9 mouse cellular contexts compared by ENCODE assay signal in genomic region chr3:92106582-92106981, GRCm38 (mm10). TPM values are rescaled to one million over a fixed set of nuclear protein-coding genes. Genes with fewer than 3 reads are reported as not detected.
DNase-seq lines count a peak whose midpoint lies in the region; ATAC-seq lines count a peak whose summit lies in the region.
"Had no signal": no experiment of that assay in that cellular context is flagged by ENCODE, and none has a peak within 500 bp of the region (broad histone marks: within the 10 kb centered on the region; RNA-seq: fewer than 3 reads in every experiment).

No protein-coding gene starts in this region.

- H3K4me3 ChIP-seq in forebrain, embryonic 14.5 days (ENCODE audit: low read depth, low read length): no peak overlapping the region
- no peak overlapping the region for H3K4me3 ChIP-seq in forebrain, embryonic 13.5 days
- H3K4me3 ChIP-seq in heart, embryonic 11.5 days (ENCODE audit: low read depth, low read length): no peak overlapping the region
- no peak overlapping the region for H3K4me3 ChIP-seq in midbrain, embryonic 11.5 days (ENCODE audit: low read depth, low read length)

- 11% methylated on average over 6 of the region's 6 CpGs for WGBS in forebrain, embryonic 14.5 days
- WGBS in forebrain, embryonic 13.5 days: 6% methylated on average over 6 of the region's 6 CpGs
- WGBS in heart, embryonic 11.5 days (ENCODE audit: insufficient replicate concordance): 14% methylated on average over 6 of the region's 6 CpGs
- WGBS in midbrain, embryonic 11.5 days: 10% methylated on average over 6 of the region's 6 CpGs

- H3K27ac ChIP-seq in forebrain, embryonic 14.5 days (ENCODE audit: low read depth, low read length): no peak overlapping the region
- no peak overlapping the region for H3K27ac ChIP-seq in forebrain, embryonic 13.5 days
- H3K27ac ChIP-seq in heart, embryonic 11.5 days (ENCODE audit: low read depth, low read length): no peak overlapping the region
- H3K27ac ChIP-seq in midbrain, embryonic 11.5 days (ENCODE audit: low read depth, low read length): no peak overlapping the region

- H3K4me2 ChIP-seq in forebrain, embryonic 14.5 days (ENCODE audit: low read length): no peak overlapping the region
- H3K4me2 ChIP-seq in forebrain, embryonic 13.5 days: no peak overlapping the region
- no peak overlapping the region for H3K4me2 ChIP-seq in heart, embryonic 11.5 days
- H3K4me2 ChIP-seq in midbrain, embryonic 11.5 days: no peak overlapping the region

- peak; percentile 26 for DNase-seq in forebrain, embryonic 14.5 days (ENCODE audit: low spot score)
- peak; percentile 64 for DNase-seq in ZHBTc4 (ENCODE audit: low read depth, low spot score)
- peak; percentile 47 for DNase-seq in kidney, postnatal 10 days
- peak; percentile 82 for DNase-seq in midbrain, embryonic 11.5 days (ENCODE audit: low spot score, missing footprints)
- DNase-seq in T-cell, adult 2 months (ENCODE audit: low spot score): no peak
- no peak for DNase-seq in B cell, adult 2 months

- H3K27me3 ChIP-seq in forebrain, embryonic 14.5 days (replicated peaks; ENCODE audit: control insufficient read depth, insufficient read depth, low read length): no peaks in the 10 kb centered on the region
- no peaks in the 10 kb centered on the region for H3K27me3 ChIP-seq in forebrain, embryonic 13.5 days
- no peaks in the 10 kb centered on the region for H3K27me3 ChIP-seq in heart, embryonic 11.5 days (ENCODE audit: control insufficient read depth, insufficient read depth, low read length)
- no peaks in the 10 kb centered on the region for H3K27me3 ChIP-seq in midbrain, embryonic 11.5 days (ENCODE audit: control insufficient read depth, insufficient read depth, low read length)

- no peak for ATAC-seq in forebrain, embryonic 14.5 days
- ATAC-seq in forebrain, embryonic 13.5 days: no peak
- ATAC-seq in heart, embryonic 11.5 days (replicated peaks; ENCODE audit: insufficient number of reproducible peaks, low FRiP score, low TSS enrichment): 0 out of 2 replicates have a peak, but pooled peaks have one; percentile 55
- ATAC-seq in midbrain, embryonic 11.5 days (ENCODE audit: low FRiP score): peak; percentile 65; the same call in 1 of the 2 replicates

- H3K9me3 ChIP-seq in forebrain, embryonic 14.5 days (replicated peaks; ENCODE audit: control insufficient read depth, low read length): no peaks in the 10 kb centered on the region
- H3K9me3 ChIP-seq in forebrain, embryonic 13.5 days (replicated peaks): no peaks in the 10 kb centered on the region
- no peaks in the 10 kb centered on the region for H3K9me3 ChIP-seq in heart, embryonic 11.5 days (replicated peaks; ENCODE audit: control insufficient read depth, low read length)
- H3K9me3 ChIP-seq in midbrain, embryonic 11.5 days (ENCODE audit: control insufficient read depth, low read length): no peaks in the 10 kb centered on the region

- H3K9ac ChIP-seq in forebrain, embryonic 14.5 days (ENCODE audit: low read length): no peak overlapping the region
- H3K9ac ChIP-seq in forebrain, embryonic 13.5 days: no peak overlapping the region
- H3K9ac ChIP-seq in heart, embryonic 11.5 days (ENCODE audit: low read depth, low read length): no peak overlapping the region
- H3K9ac ChIP-seq in midbrain, embryonic 11.5 days (ENCODE audit: low read length): no peak overlapping the region

- H3K36me3 ChIP-seq in forebrain, embryonic 14.5 days (ENCODE audit: control insufficient read depth, insufficient read depth, low read length): no peaks in the 10 kb centered on the region
- H3K36me3 ChIP-seq in forebrain, embryonic 13.5 days (ENCODE audit: poor library complexity, severe bottlenecking): no peaks in the 10 kb centered on the region
- no peaks in the 10 kb centered on the region for H3K36me3 ChIP-seq in heart, embryonic 11.5 days (ENCODE audit: control insufficient read depth, insufficient read depth, low read length)
- H3K36me3 ChIP-seq in midbrain, embryonic 11.5 days (ENCODE audit: control insufficient read depth, insufficient read depth, low read length): no peaks in the 10 kb centered on the region

- no peaks in the 10 kb centered on the region; the same call in 1 of the 2 replicates for H3K4me1 ChIP-seq in forebrain, embryonic 14.5 days (ENCODE audit: control insufficient read depth, insufficient read depth, low read length)
- no peaks in the 10 kb centered on the region for H3K4me1 ChIP-seq in forebrain, embryonic 13.5 days
- H3K4me1 ChIP-seq in heart, embryonic 11.5 days (ENCODE audit: control insufficient read depth, insufficient read depth, low read length): no peaks in the 10 kb centered on the region
- peaks cover 3% of the 10 kb centered on the region; the same call in 1 of the 2 replicates for H3K4me1 ChIP-seq in midbrain, embryonic 11.5 days (ENCODE audit: control insufficient read depth, insufficient read depth, low read length)

RNA-seq across cellular contexts. Expression of gene Prr9, which starts 17.2 kb away (rescaled TPM):
- polyA plus RNA-seq in forebrain, embryonic 14.5 days (2014; fragmentation: Nextera tagmentation; extraction: Ambion mirVana): not detected in 2 replicates
- not detected in 2 replicates for polyA plus RNA-seq in forebrain, embryonic 13.5 days (2015; fragmentation: Nextera tagmentation; extraction: Ambion mirVana)
- not detected in 2 replicates for polyA plus RNA-seq in heart, embryonic 11.5 days (2014; fragmentation: Nextera tagmentation; extraction: Ambion mirVana)
- polyA plus RNA-seq in midbrain, embryonic 11.5 days (2014; fragmentation: Nextera tagmentation; extraction: Ambion mirVana): not detected in 2 replicates
- polyA plus RNA-seq: lung, embryonic 16.5 days had no signal

RNA-seq across cellular contexts. Expression of gene Lor, which starts 23.6 kb away (rescaled TPM):
- 1.3 TPM in 2 replicates for polyA plus RNA-seq in forebrain, embryonic 14.5 days (2014; fragmentation: Nextera tagmentation; extraction: Ambion mirVana)
- polyA plus RNA-seq in forebrain, embryonic 13.5 days (2015; fragmentation: Nextera tagmentation; extraction: Ambion mirVana): 0.81 and 1.3 TPM in 2 replicates
- polyA plus RNA-seq in heart, embryonic 11.5 days (2014; fragmentation: Nextera tagmentation; extraction: Ambion mirVana): 0.31 and 1.00 TPM in 2 replicates
- 0.70 and 0.76 TPM in 2 replicates for polyA plus RNA-seq in midbrain, embryonic 11.5 days (2014; fragmentation: Nextera tagmentation; extraction: Ambion mirVana)

RNA-seq across cellular contexts. Expression of gene Lelp1, which starts 36.0 kb away (rescaled TPM):
- polyA plus RNA-seq in forebrain, embryonic 14.5 days (2014; fragmentation: Nextera tagmentation; extraction: Ambion mirVana): not detected in 2 replicates
- not detected in 2 replicates for polyA plus RNA-seq in forebrain, embryonic 13.5 days (2015; fragmentation: Nextera tagmentation; extraction: Ambion mirVana)
- polyA plus RNA-seq in heart, embryonic 11.5 days (2014; fragmentation: Nextera tagmentation; extraction: Ambion mirVana): not detected in 2 replicates
- not detected in 2 replicates for polyA plus RNA-seq in midbrain, embryonic 11.5 days (2014; fragmentation: Nextera tagmentation; extraction: Ambion mirVana)
- polyA plus RNA-seq: lung, embryonic 16.5 days had no signal

Comparison
In these comparisons a context has a peak if more than half of its experiments do, and no peak if none do; other contexts are left out.
1. ATAC-seq: peak in heart, embryonic 11.5 days (single experiment) and midbrain, embryonic 11.5 days (single experiment); none in forebrain, embryonic 14.5 days (single experiment) and forebrain, embryonic 13.5 days (single experiment).
2. DNase-seq: peak in forebrain, embryonic 14.5 days (single experiment), ZHBTc4 (single experiment), kidney, postnatal 10 days (single experiment) and midbrain, embryonic 11.5 days (single experiment); none in T-cell, adult 2 months (single experiment) and B cell, adult 2 months (0 of 2).